Mouse (Mus musculus): ENCODE data around the gene Rhox2f.
"Not testable (repeated sequence)": the region's sequence is repeated elsewhere in the genome, so short reads cannot be mapped to it uniquely, and the experiment has no call there.

Rhox2f gene

DNA sequence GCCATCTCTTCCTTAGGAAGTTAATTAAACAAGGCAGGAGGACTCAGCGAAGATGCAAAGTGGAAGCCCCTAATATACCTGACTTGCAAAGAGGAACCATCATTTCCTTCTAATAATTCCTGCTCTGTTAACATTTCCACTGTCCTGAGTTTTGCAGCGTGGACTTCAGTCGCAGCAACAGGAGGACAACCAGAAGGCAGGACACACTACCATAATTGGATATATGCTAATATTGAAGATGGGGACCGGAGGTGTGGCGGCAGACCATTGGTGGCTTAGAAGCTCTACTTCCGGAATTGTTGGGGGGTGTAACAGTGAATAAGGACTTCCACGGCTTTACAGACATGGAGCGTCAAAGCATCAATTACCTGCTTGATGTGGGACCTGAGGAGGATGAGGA is at the start of gene Rhox2f:
Rhox2f (plus strand) TSS at position 301 of the 400 bp plus-strand sequence.
- in situ Hi-C loops (cut with MboI; ENCODE audit: low pct_unique_long_range_greater_than_20kb in 1 of 2, low sequenced_read_pairs in 2 of 2, unreplicated experiment in 1 of 2), result not testable (repeated sequence)

DNA sequence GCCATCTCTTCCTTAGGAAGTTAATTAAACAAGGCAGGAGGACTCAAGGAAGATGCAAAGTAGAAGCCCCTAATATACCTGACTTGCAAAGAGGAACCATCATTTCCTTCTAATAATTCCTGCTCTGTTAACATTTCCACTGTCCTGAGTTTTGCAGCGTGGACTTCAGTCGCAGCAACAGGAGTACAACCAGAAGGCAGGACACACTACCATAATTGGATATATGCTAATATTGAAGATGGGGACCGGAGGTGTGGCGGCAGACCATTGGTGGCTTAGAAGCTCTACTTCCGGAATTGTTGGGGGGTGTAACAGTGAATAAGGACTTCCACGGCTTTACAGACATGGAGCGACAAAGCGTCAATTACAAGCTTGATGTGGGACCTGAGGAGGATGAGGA is 41.1 kb upstream of the Rhox2f start, which contains the start of gene Rhox2e:
Rhox2e (plus strand) TSS at position 301 of the 400 bp plus-strand sequence.
- in situ Hi-C loops (cut with MboI; ENCODE audit: low pct_unique_long_range_greater_than_20kb in 1 of 2, low sequenced_read_pairs in 2 of 2, unreplicated experiment in 1 of 2), result not testable (repeated sequence)

GRCm38 (mm10) chrX:37541719-37542118 is 29.5 kb upstream of the Rhox2f start, which contains the start of gene Rhox3e:
Rhox3e (plus strand) TSS chrX:37542019.
- in situ Hi-C loops (cut with MboI; ENCODE audit: low pct_unique_long_range_greater_than_20kb in 1 of 2, low sequenced_read_pairs in 2 of 2, unreplicated experiment in 1 of 2), result not testable (repeated sequence)

GRCm38 (mm10) chrX:37557112-37557511 is 14.1 kb upstream of the Rhox2f start, which contains the start of gene Rhox4e:
Rhox4e (plus strand) TSS chrX:37557412.
- in situ Hi-C loops (cut with MboI; ENCODE audit: low pct_unique_long_range_greater_than_20kb in 1 of 2, low sequenced_read_pairs in 2 of 2, unreplicated experiment in 1 of 2), result not testable (repeated sequence)

- in situ Hi-C loops (cut with MboI; ENCODE audit: low pct_unique_long_range_greater_than_20kb in 1 of 2, low sequenced_read_pairs in 2 of 2, unreplicated experiment in 1 of 2), result not testable (repeated sequence)
Observed at GRCm38 (mm10) chrX:37572638-37573037, 1.4 kb downstream of the Rhox2f start.

DNA sequence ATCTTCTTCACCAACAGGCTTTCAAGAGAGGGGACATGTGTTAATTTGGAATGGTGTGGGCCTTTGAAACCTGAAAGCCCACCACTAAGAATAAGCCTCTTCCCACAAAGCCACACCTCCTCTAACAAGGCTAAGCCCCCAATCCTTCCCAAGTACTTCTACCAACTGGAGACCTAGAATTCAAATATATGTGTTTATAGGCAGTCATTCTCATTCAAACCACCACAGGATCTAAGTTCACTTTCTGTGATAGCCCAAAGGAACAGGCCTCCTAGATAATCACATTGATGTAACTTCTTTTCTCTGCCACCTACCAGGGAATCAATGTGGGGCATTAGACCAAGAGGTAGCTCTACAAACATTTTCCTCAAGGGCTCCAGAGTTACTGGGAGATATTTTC is 9.5 kb downstream of the Rhox2f start, which contains the start of gene Rhox3f:
Rhox3f (plus strand) TSS at position 301 of the 400 bp plus-strand sequence.
- in situ Hi-C loops (cut with MboI; ENCODE audit: low pct_unique_long_range_greater_than_20kb in 1 of 2, low sequenced_read_pairs in 2 of 2, unreplicated experiment in 1 of 2), result not testable (repeated sequence)

DNA sequence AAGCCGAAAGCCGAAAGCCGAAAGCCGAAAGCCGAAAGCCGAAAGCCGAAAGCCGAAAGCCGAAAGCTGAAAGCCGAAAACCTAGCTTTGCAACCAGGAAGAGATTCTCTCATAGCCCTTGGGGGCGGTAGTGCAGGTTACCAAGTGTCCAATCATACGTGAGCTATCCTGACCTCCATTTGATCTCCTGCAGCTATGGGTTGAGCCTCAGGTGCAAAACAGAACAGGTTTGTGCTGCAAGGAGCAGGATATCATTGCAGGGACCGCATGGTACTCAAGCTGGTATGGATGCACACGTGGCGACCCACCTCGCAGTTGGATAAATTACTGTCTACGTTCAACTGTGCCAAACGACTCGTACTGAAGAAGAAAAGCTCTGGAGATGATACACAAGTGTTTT is 36.4 kb downstream of the Rhox2f start, which contains the start of gene Rhox4f:
Rhox4f (minus strand) TSS at position 101 of the 400 bp plus-strand sequence.
- in situ Hi-C loops (cut with MboI; ENCODE audit: low pct_unique_long_range_greater_than_20kb in 1 of 2, low sequenced_read_pairs in 2 of 2, unreplicated experiment in 1 of 2), result not testable (repeated sequence)

Measured in mouse embryonic stem cell (cell line).